Mouse (Mus musculus): ENCODE results near the gene Prkch.

Prkch gene

DNA sequence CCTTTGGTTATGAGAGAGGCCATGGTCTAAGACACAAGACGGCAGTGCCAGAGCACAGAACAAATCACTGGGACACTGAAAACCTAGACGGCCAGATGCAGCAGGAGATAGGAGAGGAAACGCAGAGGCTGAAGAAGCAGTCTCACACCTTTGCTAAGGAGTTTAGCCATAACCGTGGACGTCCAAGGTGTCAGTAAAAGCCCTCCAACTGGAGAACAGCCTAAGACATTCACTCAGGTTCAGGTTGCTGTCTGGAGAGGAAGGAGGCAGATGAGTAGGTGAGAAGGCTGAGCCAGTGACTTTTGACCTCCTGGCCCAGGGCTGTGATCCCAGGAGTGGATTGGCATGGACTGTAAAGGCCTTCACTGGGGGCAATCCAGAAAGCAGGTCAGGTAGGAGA, 130.0 kb downstream of the Prkch start:
- no peak for DNase-seq (ENCODE audit: low spot score in 2 of 2)

DNA sequence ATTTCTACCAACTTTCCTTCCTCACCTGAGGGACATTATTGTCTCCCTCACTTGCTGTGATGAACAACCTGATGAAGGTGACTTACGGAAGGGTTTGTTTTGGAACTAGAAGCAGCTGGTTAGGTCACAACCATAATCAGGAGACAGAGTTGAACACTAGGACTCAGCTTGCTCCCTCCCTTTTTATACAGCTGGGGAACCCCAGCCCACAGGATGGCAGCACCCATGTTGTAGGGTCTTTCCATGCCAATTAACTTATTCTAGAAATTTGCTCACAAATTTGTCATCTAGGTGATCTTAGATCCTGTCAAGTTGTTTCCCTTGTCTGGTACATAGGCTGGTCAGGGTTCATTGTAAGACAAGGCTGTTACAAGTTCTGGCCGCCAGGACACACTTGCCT, 130.7 kb downstream of the Prkch start:
- no peak for DNase-seq (ENCODE audit: low spot score in 2 of 2)

DNA sequence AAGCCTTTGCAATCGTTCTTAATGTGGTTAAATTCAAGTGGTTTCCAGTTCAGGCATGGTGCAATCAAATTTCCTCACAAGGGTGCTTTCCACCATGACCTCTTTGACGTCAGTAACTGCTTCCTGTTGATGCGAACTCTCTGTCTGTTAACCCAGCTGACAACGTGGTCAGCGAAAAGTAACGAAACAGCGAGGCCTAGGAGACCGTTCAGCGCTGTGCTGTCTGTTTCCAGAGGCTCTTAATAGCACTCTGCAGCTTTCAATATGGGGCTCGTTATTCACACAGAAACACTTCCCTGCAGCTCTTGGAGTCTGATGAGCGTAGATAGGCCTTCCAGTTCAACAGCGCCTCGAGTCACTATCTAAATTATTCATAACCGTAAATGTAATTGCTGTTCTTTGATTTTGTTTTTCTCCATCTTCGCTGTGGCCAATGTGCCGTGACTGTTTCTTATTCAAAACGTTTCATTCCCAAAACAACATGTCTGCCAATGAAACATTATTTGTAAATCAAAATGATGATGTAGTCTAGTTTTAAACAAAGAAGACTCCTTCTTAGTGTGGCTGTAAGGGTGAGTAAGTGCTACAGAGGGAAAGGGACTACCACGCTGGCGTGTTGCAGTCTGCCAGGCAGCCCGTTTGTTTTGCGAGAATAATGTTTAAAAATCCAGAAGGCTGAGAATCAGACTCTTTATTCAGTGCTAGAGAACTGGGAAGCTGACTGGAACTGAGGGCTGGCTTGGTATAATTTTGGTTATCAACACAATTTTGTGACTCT, 131.5 kb downstream of the Prkch start:
- no peak for DNase-seq (ENCODE audit: low spot score in 2 of 2)

DNA sequence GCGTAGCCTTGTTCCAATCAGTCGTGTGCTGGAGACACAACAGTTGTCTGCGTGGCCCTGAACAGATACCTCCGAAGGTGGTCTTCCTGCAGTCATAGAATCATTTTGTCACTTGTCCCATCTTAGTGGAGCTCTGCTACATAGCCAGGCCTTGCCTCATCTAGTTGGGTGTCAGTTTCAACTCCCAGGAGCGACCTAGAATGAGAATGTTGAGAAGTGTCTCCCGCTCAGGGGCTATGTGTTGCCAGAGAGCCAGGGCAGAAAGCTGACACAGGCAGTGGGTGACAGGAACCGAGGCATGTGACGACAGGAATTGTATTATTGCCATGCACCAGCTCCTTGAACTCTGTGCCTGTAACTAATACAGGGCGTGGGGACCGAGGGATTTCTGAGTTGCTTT, 133.4 kb downstream of the Prkch start:
- no peak for DNase-seq (ENCODE audit: low spot score in 2 of 2)

DNA sequence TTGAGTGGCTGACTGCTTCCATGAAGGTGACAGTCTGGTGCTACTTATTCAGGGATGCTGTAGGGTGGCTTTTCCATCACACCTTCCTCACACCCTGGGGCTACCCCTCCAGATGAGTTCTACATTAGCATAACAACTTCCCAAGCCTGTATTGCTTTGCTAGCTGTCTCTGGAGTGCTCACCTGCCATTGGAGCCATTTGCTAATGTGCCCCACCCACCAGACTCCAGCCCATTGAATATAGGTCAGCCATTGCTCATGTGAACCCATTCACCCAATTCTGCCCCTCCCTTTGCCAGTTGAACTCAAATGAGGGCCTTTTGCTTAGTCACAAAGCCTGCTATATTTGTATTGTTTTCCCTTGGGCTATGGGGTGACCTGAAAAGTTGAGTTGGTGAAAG, 135.2 kb downstream of the Prkch start:
- no peak for DNase-seq (ENCODE audit: low spot score in 2 of 2)

DNA sequence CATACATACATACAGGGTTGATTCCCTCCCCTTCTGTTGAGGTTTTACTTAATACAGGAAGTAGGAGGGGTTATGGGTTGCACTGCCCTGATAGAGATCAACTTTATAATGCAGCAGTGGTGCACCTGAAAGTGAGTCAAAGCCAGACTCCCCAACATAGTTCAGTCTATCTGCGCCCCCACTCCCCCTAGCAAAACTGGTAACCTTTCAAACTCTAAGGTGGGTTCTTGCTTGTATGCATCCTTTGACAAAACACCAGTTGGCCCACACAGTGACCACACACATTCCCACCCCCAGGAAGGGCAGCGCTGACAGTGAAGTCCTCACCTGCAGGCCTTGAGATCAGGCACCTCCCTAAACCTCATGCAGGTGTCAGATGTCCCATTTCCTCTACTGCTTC, 135.9 kb downstream of the Prkch start:
- no peak for DNase-seq (ENCODE audit: low spot score in 2 of 2)

DNA sequence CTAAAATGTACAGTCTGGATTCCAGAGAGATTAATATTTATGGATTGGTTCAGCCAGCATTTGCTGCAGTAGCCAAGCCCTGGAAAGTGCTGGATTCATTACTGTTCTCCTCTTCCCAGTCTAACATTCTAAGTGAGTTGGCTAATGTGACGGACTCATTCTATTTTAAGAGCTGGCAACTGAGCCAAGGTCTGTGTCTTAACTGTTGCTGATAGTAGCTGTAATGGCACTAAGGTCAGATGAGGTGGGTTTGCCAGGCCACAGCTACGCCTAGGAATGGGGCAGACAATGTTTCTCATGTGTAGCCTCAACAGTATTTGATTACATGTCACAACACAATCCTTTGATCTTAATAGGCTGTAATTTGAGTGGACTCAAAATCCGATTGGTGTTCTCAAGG, 137.5 kb downstream of the Prkch start:
- no peak for DNase-seq (ENCODE audit: low spot score in 2 of 2)

DNA sequence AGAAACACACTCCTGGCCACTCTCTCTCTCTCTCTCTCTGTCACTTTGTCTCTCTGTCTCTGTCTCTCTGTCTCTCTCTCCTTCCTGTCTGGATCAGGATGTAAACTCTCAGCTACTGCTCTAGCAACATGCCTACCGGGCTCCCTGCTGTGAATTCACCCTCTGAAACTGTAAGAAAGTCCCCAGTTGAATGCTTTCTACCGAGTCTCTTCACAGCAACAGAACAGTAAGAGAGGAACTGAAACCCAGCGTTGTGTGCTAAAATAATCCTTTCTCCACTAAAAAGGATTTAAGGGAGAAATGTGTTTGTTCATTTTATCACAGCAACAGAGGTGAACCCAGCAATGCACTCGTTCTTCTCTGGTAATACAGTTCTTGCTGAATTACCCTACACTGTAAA, 138.5 kb downstream of the Prkch start:
- DNase-seq (ENCODE audit: low spot score in 2 of 2), result no peak

DNA sequence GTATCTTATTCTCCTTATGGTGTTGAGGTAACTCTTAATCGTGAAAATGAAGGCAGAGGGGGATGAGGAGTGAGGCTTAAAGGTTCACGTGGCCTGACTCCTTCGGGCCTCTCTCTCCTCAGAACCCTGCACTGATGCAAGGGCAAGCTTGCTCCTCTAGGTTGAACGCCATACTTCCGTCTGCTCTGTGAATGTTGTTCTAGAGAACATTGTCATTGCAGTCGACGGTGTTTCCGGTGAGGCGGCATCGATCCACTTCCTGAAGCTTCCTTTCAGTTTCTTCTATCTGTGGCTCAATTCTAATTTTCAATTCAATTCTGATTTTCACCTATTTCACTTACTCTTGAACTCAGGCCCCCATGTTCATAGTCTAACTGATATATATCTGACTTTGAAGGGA, 139.3 kb downstream of the Prkch start:
- DNase-seq (ENCODE audit: low spot score in 2 of 2), result no peak

DNA sequence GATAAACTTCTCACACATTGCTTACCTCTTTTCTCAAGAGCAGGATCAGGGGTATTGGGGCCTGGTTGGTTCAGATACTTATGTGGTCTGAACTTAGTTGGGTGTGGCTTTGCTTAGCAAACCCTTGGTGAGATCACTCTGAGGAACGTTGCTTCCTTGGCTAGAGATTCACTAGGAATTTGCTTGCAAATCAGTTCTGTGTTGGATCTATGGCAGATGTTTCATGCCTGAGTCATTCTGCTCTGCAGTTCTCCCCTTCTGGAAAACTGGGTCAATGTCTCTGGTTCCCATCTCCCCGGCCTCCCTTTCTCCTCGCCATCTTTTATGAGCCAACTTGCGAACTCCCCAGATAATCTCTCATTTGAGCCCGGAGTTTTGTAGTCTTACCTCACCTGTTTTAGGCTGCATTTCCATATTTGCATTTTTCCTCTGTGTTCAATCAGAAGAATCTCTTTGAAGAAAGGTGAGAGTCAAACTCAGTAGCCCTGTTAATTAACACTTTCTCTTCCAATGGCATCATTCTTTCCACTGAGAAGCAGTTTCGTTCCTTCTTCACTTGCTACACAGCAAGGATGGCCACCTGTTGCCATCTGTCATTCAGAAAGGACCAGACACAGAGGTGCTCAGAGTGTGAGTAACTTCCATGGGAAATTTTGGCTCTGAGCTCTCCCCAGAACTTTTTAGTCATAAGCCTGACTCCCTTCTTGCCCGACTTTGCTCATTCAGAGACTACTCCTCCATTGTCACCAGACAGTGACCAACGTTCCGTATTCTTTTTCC, 141.4 kb downstream of the Prkch start:
- no peak for DNase-seq (ENCODE audit: low spot score in 2 of 2)

DNA sequence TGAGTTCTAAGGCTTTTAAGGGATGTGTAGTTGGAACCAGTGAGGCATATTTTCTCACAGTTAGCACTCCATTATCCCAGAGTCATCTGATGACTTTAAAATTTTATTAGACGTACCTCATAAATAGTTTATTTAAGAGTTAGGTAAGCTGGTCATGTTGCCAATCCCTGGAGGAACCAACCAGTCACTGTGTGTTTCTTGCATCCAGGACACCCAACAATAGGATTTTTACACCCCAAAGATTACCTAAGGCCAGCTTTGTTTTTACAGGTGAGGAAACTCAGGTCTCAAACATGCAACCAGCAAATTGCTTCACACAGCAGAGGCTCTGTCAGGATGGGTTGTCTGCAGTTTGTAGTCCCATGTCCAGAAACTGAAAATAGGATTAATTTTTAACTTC, 142.4 kb downstream of the Prkch start:
- DNase-seq (ENCODE audit: low spot score in 2 of 2), result no peak

DNA sequence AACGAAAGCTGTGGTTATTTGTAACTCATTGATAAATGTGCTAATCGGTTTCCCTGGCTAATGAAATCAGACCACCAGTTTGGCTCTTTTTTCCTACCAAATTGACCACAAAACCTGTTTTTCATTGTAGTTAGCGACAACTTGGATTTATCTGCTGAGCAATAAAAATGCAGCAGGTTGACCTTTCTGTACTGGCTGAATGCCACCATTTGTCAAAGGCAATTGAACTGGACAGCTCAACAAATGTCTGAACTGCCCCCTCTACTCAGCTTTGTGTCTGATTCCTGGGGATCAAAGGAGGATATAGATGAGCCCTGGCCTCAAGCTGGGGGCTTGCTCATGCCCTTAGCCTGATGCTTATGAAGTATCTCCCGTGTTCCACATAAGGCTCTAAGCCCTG, 146.0 kb downstream of the Prkch start:
- no peak for DNase-seq (ENCODE audit: low spot score in 2 of 2)

DNA sequence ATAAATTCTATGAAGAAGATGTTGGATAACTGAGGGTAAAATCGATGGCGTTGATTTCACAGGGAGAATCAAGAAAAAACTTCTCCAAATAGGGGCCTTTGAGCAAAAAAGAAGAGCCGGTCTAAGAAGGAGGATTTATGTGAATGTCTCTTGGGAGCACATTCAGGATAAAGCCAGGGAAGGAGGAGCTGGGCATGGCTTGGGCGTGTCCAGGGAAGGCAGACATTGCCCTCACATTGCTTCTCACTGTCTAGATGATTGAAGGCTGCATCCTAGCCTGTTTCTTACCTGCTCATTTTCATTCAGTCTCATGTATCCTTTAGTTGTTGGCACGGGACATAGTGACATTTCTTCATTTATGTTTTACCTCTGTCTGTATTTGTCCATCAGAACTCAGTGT, 146.5 kb downstream of the Prkch start:
- DNase-seq (ENCODE audit: low spot score in 2 of 2), result no peak

DNA sequence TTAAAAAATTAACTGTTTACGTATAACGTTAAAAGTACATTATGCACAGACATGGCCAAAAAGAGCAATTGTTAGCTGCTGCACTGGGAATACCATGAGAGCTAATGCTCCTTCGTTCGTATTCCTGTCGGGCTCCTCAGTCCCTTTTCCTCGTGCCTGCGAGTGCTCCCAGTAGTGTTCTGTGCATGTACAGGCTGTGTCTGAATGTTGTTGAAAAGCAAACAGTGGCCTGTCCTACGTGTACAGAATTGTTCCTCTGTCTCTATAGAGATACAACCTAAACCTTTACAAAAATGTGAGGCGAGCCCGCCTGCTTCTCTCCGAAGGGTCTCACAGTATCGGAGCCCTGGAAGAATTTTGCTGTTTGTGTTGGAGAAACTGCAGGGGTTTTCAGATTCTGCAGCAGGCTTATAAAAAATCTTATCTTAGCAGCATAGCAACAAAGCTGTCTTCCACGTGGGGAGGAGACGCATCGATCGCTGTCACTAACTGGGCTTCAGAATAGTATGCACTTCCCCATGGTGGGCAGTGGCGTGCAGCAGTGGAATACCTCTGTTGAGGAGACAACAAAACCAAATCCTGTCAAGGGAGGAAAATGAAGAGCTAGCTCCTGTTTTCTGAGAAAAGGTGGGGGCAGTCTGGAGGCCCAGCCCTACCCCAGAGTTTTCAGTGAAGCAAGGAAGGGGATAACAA, 147.4 kb downstream of the Prkch start:
- no peak for DNase-seq (ENCODE audit: low spot score in 2 of 2)

DNA sequence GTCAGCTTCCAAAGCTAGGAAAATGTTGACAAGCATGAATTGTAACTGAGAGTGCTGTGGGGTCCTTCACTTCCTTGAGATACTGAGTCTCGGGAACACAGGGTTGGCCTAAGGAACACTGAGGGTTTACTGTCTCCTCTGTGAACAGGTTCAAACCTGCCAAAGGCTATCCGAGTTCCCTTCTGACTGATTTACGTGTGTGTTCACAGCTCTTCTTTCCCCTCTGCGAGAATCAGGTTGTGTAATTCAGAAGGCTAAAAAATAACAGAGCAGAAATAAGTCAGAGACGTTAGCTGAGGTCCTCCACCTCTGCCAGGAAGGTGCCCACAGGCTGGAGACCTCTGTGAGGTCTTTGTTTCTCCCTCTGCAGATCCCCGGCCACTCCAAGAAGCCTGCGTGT, 148.3 kb downstream of the Prkch start:
- DNase-seq (ENCODE audit: low spot score in 2 of 2), result no peak

DNA sequence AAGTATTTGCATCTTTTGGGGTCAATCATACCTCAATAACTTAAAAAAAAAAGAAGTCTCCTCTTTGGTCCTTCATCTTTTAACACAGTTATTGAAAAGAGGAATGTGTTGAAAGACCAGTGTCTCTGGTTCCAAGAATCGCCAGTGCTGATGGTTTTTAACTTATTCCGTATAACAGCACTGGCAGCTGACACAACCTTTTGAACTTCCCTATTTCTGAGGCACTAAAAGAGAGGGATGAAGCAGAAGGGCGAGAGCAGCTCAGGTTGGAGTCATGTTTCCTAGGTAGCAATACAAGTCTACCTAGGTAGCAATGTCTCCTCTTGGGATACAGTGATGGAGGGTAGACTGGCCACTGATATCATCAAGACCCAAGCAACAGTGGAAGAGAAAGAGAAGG, 152.3 kb downstream of the Prkch start:
- DNase-seq (ENCODE audit: low spot score in 2 of 2), result no peak

DNA sequence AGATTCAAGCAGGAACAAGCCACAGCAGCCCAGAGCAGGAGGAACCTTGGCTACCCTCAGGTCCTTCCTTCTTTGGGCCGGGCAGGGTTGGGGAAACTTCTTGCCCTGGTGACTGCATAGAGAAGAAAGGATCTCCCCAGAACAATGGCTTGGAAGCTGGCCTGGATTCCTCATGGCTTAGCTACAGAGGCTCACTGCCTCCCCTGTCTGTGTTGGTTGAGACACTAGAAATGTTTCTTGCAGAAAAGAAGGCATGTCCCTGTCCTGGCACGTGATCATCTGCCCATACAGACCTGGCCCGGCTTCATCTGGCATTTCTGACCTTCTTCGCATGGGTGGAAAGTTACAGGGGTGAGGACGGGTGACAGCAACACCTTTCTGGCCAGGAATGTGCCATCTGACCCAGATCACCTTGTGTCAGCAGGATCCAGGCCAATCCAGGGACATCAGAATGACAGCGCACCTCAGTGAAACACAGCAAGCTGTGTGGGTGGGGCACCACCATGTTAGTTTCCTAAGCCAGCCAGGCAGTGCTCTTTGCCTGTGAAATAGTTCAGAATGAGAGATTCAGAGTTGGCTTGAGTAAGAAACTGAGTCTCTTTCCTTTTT, 155.1 kb downstream of the Prkch start:
- DNase-seq (ENCODE audit: low spot score in 2 of 2), result no peak

DNA sequence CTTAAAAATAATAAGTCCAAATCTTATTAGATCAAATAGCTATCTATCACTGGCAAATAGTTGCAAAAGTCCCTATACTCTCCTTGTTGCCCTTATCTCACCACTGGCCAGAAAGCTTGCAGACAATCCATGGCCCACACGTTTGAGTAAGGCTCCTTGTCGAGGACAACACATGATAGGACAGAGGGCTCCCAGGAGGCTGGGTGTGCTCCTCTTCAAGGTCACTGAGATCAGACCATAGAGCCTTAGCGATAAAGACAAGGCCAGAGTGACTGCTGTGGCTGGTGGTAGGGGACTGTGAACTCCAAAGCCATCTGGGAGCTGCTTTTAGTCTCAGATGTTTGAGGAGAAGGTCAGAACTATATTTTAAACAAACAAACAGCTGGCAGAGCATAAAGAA, 158.0 kb downstream of the Prkch start:
- no peak for DNase-seq (ENCODE audit: low spot score in 2 of 2)

DNA sequence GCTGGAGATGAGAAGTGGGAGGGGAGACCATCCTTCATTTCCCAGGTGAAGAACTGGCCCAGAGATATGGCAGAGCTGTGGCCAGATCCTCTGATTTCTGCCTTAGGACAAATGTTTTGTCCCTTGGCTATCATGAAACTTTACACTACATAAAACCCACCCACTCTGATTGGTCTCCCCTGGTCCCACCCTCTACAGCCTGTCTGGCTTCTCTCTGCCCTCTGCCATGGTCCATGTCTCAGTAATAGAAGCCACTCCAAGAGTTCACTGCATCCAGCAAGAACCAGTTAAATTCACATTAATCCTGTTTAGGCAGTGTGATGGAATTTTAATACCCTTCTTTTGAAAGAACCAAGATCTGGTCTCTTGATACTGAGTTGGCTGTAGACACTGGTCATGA, 158.5 kb downstream of the Prkch start:
- no peak for DNase-seq (ENCODE audit: low spot score in 2 of 2)

DNA sequence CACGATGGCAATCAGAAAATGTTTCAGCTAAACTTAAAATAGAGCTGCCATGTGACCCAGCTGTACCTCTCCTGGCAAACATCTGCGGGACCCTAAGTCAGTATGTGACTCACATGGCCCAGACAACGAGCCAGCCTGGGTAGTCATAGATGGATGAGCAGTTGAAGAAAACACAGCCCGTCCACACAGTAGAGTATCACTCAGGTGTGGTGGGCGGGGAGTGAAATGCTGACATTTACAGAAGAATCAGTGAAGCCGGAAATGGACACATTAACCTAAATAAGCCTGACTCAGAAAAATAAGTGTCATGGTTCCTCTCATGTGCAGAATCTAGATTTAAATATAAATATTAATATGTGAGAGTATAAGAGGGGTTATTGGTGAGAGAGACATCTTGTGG, 161.5 kb downstream of the Prkch start:
- DNase-seq (ENCODE audit: low spot score in 2 of 2), result no peak

DNA sequence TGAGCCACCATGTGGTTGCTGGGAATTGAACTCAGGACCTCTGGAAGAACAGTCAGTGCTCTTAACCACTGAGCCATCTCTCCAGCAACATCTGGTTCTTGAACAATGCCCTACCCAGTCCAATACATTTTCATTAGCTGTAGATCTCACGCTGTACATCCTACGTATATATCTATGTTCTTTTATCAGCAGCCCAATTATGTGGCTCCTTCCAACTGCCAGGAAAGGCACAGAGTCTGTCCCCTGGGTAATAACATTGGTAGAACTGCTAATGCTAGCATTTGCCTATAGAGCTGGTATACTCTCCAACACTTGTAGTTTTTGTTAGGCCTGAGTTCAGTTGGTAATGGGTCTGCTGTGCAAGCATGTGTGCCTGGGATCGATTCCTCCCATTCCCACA, 163.8 kb downstream of the Prkch start:
- DNase-seq (ENCODE audit: low spot score in 2 of 2), result no peak

DNA sequence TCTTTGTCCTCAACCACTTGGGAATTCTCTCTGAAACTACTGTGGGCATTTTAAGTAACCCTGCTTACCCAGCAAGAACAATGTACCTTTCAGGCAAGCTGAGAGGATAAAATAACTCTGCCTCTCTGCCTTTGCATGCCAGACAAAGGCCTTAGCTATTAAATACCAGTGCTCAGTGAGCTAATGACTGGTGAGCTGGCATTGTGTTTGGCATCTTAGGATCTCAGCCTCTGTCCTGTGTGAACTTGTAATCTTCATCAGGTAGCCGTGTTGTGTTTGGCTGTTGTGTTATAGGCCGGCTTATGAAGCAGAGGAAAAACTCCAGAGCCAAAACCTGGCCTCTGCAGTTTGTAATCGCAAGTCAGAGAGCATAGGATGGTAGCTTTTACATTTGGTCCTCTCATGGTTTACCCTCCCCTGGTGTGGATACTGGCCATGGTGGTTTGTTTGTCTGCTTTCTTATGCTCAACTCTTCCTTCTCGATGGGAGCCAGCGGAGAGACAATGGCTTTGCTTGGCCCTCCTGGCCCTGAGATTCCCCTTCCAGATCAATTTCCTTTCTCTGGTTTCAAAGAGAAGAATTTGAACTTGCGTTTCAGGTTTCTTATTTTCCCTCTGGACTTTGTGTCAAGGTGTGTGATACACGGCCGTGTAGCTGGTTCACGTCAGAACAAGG, 170.0 kb downstream of the Prkch start:
- DNase-seq (ENCODE audit: low spot score in 2 of 2), result no peak
